Mouse (Mus musculus) left cerebral cortex, adult 2 months (tissue): ENCODE measurements around the gene Gm11492. TPM values are rescaled to one million over a fixed set of nuclear protein-coding genes. Genes with fewer than 3 reads are reported as not detected.

Source experiments
- DNase-seq, 2 experiments: peaks; one replicate each; pipeline ENCODE4 v3.0.0; 2021 to 2022; ENCODE audit warnings: low spot score in 2 of 2, mixed read lengths in 1 of 2; ENCODE audit errors: extremely low spot score in 1 of 2
- H3K27ac ChIP-seq: fragments of 200-600 bp; 2 replicates; pipeline ENCODE4 v1.8.1; 2022
- H3K4me3 ChIP-seq: fragments of 200-600 bp; 2 replicates; pipeline ENCODE4 v1.8.1; 2022
- CTCF ChIP-seq: fragments of 200-600 bp; IDR thresholded peaks from 2 replicates; pipeline ENCODE4 v1.8.1; 2022; ENCODE audit warnings: antibody characterized with exemption, mild to moderate bottlenecking, moderate library complexity
- intact Hi-C: fragments of 180-260 bp; cut with DNase I; formaldehyde crosslinking; loops from one replicate; pipeline ENCODE4 v1.15.1; 2025
- total RNA-seq, 2 experiments: library from RNA; stranded (reverse); gene quantifications; 2 replicates each; pipeline ENCODE4 v1.2.3; 2021

Gm11492 gene
- total RNA-seq, 2 experiments from 2014 or later = not detected

DNA sequence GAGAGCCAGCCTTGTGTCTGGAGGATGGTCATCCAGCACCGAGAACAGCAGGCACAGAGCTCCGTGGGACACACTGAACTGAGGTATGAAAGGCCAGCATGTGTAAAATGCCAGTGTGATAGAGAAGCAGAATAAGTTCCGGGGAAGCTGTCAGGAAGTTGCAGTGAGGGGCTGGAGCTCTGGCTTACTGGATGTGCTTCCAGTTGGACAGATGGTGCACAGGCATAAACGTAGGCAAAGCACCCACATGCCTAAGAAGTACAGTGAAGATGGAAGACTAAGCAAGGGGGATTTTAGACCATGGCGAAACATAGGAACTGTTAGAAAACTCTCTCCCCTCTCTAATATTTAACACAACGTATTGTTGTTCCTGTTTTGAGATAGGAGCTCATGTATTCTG is 5.2 kb upstream of the Gm11492 start:
- intact Hi-C loops = no loop called here
- Histone ChIP-seq H3K4me3 (no peak overlapping the region), H3K27ac (no peak overlapping the region)
- TF ChIP-seq CTCF = no peak
- no peak for DNase-seq

DNA sequence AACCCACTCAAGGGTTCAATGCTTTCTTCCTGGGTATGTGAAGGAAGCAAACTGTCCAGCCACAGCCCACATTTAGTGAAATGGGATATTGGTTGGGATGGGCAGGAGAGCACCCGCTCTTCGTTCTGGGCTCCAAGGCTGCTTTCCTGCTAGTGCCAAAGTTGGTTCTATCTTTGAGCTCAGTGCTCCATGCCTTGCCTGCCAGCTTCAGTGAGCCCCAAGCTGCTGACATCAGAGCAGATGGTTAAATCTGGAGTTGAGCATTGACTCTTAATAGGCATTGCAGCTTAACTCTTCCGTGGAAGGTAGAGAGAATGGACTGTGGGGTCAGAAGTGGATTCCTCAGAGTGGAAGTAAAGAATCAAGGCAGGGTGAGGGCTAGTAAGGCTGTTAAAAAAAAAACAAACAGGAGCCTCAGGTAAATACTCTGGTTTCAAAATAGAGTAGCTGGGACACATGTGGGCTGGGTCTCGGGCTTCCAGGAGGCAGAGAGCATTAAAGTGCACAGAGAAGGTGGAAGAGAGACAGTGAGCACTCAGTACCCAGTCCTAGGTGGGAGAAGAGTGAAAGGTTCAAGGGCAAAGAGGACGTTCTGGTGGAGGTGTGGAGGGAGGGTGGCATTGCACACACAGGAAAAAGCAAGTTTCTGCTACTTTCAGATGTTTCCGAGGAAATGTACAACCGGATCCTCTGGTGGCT is 2.0 kb downstream of the Gm11492 start, which contains the start of gene Sept4:
Gene Sept4 (plus strand): TSS at position 649 of the 699 bp plus-strand sequence.
- no peak for DNase-seq
- H3K4me3 ChIP-seq = no peak within 1 kb of the TSS
- intact Hi-C loops = no loop called here

DNA sequence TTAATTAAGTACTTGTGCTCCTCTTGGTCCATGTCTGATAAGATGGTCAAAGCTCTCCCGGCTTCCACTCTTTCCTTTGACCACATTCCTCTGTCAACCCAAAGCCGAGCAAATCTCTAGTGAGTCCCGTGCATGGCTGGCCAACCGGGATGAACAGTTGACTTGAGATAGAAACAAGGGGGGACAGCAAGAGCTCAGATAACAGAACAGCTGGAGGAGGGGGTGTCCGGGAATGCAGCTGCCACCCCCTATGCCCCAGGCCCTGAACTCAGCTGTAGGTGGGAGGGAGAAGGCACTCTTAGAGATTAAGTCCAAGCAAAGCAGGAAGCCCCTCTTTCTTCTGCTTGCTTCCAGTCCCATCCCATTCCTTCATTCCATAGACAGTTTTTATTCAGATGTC is 4.3 kb downstream of the Gm11492 start:
- intact Hi-C loops = no loop called here
- no peak for TF ChIP-seq CTCF
- H3K4me3 ChIP-seq = no peak overlapping the region
- H3K27ac ChIP-seq = peak overlapping the region; percentile 70; the same call in 1 of the 2 replicates
- DNase-seq = no peak

More for the DNA sequence above, 2.0 kb downstream of the Gm11492 start, which contains the start of gene Sept4:
- TF ChIP-seq CTCF = no peak
- H3K27ac ChIP-seq = 0 out of 2 replicates have a peak within 1 kb of the TSS, but pooled peaks have one; percentile 28

DNA sequence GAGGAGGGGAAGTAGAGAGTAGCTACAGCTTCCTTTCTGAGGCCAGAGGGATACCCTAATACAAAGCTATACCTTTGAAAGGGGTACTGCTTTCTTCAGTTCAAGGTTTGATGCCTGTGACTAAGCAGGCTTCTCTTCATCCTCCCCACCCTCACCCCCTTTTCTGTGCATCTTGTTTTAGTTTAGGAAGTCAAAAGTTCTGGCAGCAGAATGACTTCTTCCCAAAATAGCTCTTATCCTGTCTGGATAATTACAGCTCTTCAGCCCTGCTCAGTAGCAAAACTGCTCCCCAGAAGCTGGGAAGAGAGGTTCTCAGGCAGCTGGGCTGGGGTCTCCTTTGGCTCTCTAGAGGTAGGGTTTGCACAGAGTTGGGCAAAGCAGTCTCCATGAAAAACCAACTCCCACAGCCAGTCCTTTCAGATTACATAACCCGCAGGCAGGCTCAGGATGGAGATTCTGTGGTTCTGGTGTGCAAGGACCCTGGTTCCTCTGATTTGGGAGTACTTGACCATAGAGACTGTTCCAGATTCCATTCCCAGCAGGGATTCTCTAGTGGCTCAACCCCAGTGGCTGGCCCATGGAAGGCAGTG is 5.0 kb downstream of the Gm11492 start:
- intact Hi-C loops = no loop called here
- peak overlapping the region; percentile 70 for H3K27ac ChIP-seq

GRCm38 (mm10) chr11:87573751-87574150 is 7.3 kb downstream of the Gm11492 start:
- intact Hi-C loops = no loop called here
- no peak for TF ChIP-seq CTCF
- no peak overlapping the region for H3K4me3 ChIP-seq
- no peak for DNase-seq
- no peak overlapping the region for H3K27ac ChIP-seq

More for the DNA sequence above, 5.0 kb downstream of the Gm11492 start:
- H3K4me3 ChIP-seq = no peak overlapping the region
- no peak for TF ChIP-seq CTCF
- DNase-seq = no peak

DNA sequence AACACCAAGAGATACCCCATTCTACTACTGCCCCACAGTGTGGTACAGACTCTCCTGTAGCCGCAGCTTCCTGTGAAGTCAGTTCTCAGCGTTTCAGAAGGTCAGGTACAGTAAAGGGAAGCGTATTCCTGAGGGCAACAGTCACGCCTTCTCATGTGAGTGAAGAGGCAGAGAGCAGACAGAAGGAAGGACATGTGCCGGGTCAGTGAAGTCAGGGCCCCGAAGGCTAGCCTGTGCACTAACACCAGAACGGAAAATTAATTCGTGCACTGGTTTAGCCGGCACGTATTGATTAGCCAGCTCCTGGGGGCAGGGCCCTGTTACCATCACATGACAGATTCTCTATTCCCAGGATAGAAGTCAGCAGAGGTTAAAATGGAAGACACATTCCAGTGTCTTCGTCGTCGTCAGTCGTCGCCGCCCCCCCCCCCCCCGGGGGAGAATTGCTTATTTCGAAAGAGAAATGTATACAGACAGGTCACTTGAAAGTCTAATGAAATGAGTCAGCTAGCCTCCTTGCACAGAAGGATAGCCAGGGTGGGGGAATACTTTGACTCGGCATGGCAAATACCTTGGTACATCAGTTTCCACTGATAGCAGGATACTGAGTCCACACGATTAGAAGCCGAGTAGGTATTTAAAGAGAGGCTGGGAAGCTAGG is 8.2 kb downstream of the Gm11492 start:
- Histone ChIP-seq H3K27ac (no peak overlapping the region), H3K4me3 (no peak overlapping the region)
- DNase-seq = no peak
- TF ChIP-seq CTCF = no peak
- intact Hi-C loops = no loop called here

DNA sequence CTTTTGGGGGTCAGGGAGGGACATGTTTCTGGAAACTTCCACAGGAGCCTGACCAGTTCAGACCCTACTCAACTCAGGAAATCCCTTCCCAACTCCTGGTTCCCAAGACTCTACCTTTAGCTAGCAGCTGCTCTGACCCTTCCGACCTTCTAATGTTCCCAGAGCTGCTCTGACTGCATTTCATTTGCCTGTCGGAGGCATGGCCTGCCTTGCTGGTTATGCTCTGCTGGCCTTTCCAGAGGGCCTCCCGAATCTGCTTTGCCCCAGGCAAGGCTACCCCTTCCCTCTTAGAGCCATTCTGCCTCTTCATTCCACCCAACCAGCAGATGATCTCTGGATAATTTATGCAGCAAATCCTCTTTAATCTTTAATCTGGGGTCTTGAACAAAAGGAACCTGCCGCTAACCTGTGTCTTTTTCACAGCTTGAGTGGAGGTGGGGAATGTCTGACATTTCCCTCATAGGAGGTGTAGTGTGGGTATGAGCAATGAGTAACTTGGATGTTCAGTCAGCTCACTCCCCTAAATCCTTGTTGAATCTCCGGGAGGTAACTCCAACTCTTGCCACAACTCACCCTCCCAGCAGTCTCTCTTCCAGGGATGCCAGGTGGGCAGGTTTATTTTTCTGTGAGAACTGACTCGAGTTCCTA is 11.3 kb downstream of the Gm11492 start:
- no peak for TF ChIP-seq CTCF
- no peak for DNase-seq
- H3K4me3 ChIP-seq = peak overlapping the region; percentile 82
- intact Hi-C loops = no loop called here
- H3K27ac ChIP-seq = peak overlapping the region; percentile 97

GRCm38 (mm10) chr11:87578249-87578962 is 12.0 kb downstream of the Gm11492 start:
- Histone ChIP-seq H3K4me3 (peak overlapping the region; percentile 82), H3K27ac (peak overlapping the region; percentile 97)
- TF ChIP-seq CTCF = no peak
- DNase-seq = peak; percentile 60 to 74
- intact Hi-C loops = no loop called here

DNA sequence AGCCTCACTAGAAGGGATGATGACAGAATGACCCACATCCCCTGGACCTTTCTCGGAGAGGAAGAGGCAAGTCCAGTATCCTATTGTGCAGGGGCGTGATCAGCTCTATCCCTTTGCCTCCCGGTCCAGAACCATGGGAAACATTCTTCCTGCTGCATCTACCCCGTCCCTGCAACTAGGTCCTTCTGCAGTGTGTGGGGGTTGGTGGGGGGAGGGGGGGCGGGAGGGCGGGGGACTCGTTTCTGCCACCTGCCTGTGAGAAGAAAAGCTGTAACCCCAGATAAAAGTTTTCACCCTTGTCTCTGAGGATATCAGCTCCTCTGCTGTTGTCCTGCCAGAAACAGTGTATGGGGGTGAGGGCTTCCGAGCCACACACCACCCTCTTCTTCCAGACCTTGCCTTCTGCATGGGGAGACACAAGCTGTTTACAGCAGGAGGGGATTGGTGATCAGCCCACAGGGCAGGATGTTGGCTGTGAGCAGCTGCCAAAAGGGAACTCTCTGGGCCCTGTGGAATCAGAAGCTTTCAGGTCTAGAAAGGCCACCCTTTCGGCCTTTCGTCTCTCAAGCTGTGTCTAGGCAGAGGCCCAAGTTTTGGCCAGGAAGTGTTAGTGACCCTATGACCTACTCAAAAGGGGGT is 12.6 kb downstream of the Gm11492 start:
- no peak for DNase-seq
- peak overlapping the region; percentile 97 for H3K27ac ChIP-seq
- intact Hi-C loops = no loop called here
- peak; percentile 29 for TF ChIP-seq CTCF
- H3K4me3 ChIP-seq = peak overlapping the region; percentile 82

GRCm38 (mm10) chr11:87579713-87580112 is 13.3 kb downstream of the Gm11492 start:
- Histone ChIP-seq H3K4me3 (peak overlapping the region; percentile 82), H3K27ac (peak overlapping the region; percentile 80)
- DNase-seq = no peak
- intact Hi-C loops = no loop called here
- TF ChIP-seq CTCF = no peak

DNA sequence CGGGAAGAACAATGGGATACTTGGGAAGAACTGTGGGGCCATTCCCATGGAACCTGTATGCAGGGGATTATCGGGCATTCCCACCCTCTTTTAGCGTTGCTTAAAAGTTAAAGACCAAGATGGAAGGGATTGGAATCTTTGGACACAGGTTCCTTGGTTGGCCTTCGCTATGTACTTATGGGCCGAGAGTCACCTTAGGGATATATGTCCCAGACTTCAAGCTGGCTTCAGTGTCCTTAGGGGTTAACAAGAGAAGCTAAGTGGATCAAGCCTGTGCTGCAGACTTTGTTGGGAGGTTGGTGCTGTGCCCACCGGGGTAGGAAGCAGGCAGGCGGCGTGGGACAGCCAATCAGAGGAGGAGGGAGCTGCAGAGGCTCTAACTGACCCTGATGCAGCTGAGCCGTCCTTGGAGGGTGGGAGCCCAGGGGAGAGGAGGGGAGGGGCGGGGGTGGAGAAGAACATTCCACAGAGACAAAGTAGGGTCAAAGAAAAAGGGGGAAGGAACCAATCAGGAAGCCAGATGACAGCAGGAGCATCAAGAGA is 14.2 kb downstream of the Gm11492 start:
- intact Hi-C loops = no loop called here
- peak overlapping the region; percentile 26 for H3K4me3 ChIP-seq
- TF ChIP-seq CTCF = no peak
- DNase-seq = no peak
- H3K27ac ChIP-seq = peak overlapping the region; percentile 80
